Mouse (Mus musculus): ENCODE measurements around the gene Tmem237.
A peak's percentile ranks its signal among the peaks of the same experiment; 100 is the strongest.

Gene Tmem237

GRCm38 (mm10) chr1:59119720-59120457, at the start of gene Tmem237:
Tmem237 (minus strand) TSS chr1:59120408.
- peak; percentile 56 for DNase-seq (ENCODE audit: low read depth)

- no peak for DNase-seq (ENCODE audit: low read depth)
These were observed 49.4 kb upstream of the Tmem237 start for GRCm38 (mm10) chr1:59169586-59169985.

- DNase-seq (ENCODE audit: low read depth): no peak
These were observed 48.3 kb upstream of the Tmem237 start for GRCm38 (mm10) chr1:59168556-59168955.

GRCm38 (mm10) chr1:59167654-59168425, 47.6 kb upstream of the Tmem237 start:
- DNase-seq (ENCODE audit: low read depth): no peak

- DNase-seq (ENCODE audit: low read depth): no peak
These were observed 46.2 kb upstream of the Tmem237 start for GRCm38 (mm10) chr1:59166232-59166905.

- DNase-seq (ENCODE audit: low read depth): no peak
These were observed 43.7 kb upstream of the Tmem237 start for GRCm38 (mm10) chr1:59163918-59164317.

GRCm38 (mm10) chr1:59163030-59163461, 42.8 kb upstream of the Tmem237 start, which contains the start of gene Mpp4:
Mpp4 (minus strand) TSS chr1:59163389.
- DNase-seq (ENCODE audit: low read depth): peak; percentile 50

- DNase-seq (ENCODE audit: low read depth): no peak
These were observed 42.3 kb upstream of the Tmem237 start for GRCm38 (mm10) chr1:59162309-59163024.

GRCm38 (mm10) chr1:59161396-59161795, 41.2 kb upstream of the Tmem237 start:
- DNase-seq (ENCODE audit: low read depth): no peak

GRCm38 (mm10) chr1:59160871-59161270, 40.7 kb upstream of the Tmem237 start:
- no peak for DNase-seq (ENCODE audit: low read depth)

GRCm38 (mm10) chr1:59159136-59159535, 38.9 kb upstream of the Tmem237 start:
- no peak for DNase-seq (ENCODE audit: low read depth)

- DNase-seq (ENCODE audit: low read depth): no peak
These were observed 38.3 kb upstream of the Tmem237 start for GRCm38 (mm10) chr1:59158498-59158897.

- DNase-seq (ENCODE audit: low read depth): no peak
These were observed 37.6 kb upstream of the Tmem237 start for GRCm38 (mm10) chr1:59157846-59158245.

- no peak for DNase-seq (ENCODE audit: low read depth)
These were observed 32.1 kb upstream of the Tmem237 start for GRCm38 (mm10) chr1:59152346-59152745.

- no peak for DNase-seq (ENCODE audit: low read depth)
These were observed 30.3 kb upstream of the Tmem237 start for GRCm38 (mm10) chr1:59150542-59150941.

- no peak for DNase-seq (ENCODE audit: low read depth)
These were observed 24.3 kb upstream of the Tmem237 start for GRCm38 (mm10) chr1:59144543-59144942.

- peak; percentile 62 for DNase-seq (ENCODE audit: low read depth)
These were observed 22.6 kb upstream of the Tmem237 start for GRCm38 (mm10) chr1:59142809-59143208.

GRCm38 (mm10) chr1:59134419-59134818, 14.2 kb upstream of the Tmem237 start:
- no peak for DNase-seq (ENCODE audit: low read depth)

- no peak for DNase-seq (ENCODE audit: low read depth)
These were observed 8.7 kb upstream of the Tmem237 start for GRCm38 (mm10) chr1:59128879-59129278.

GRCm38 (mm10) chr1:59125558-59125957, 5.3 kb upstream of the Tmem237 start:
- DNase-seq (ENCODE audit: low read depth): no peak

- no peak for DNase-seq (ENCODE audit: low read depth)
These were observed 9.7 kb downstream of the Tmem237 start for GRCm38 (mm10) chr1:59110524-59110923.

GRCm38 (mm10) chr1:59102071-59102470, 18.1 kb downstream of the Tmem237 start:
- no peak for DNase-seq (ENCODE audit: low read depth)
